Mouse (Mus musculus) E14TG2a.4 (cell line): ENCODE data around the gene Atp2b2.

Experiments
- CTCF ChIP-seq: conservative IDR thresholded peaks from 2 replicates; pipeline ENCODE4 v1.5.1; 2014; ENCODE audit warnings: low read length
- NANOG ChIP-seq: IDR thresholded peaks from 2 replicates; pipeline ENCODE4 v1.6.1; 2014; ENCODE audit warnings: borderline replicate concordance, low read length, mixed read lengths
- POU5F1 ChIP-seq: IDR thresholded peaks from 2 replicates; pipeline ENCODE4 v1.6.1; 2014; ENCODE audit warnings: low read length, borderline replicate concordance

DNA sequence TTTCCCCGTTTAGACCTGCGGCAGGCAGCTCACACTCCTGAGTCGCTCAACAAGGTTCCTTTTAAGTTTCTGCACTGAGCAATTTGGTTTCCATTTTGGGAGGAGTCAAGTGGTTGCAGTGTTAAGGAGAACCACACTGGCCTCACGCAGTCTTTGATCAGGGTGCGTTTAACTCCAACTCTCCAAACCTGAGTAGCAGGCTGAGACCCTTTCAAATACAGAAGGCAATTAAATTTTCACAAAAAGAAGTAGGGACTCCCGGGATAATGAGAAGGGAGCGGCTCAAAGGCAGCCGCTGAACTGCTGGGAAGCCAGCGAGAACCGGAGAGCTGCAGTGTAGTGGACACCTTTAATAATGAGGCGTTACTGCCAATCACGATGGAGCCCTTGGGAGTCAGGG, 100.1 kb downstream of the Atp2b2 start:
- no peak for TF ChIP-seq CTCF
- TF ChIP-seq NANOG: no peak
- TF ChIP-seq POU5F1: no peak
